Mouse (Mus musculus) inflammation-experienced regulatory T-cells, adult 6 months (primary cell): ENCODE data around the gene Akap13. TPM values are rescaled to one million over a fixed set of nuclear protein-coding genes. Genes with fewer than 3 reads are reported as not detected.
A peak's percentile ranks its signal among the peaks of the same experiment; 100 is the strongest.

Experiments
- ATAC-seq: one replicate; pipeline ENCODE4 v1.8.0; 2017
- polyA plus RNA-seq, 3 experiments: library from polyadenylated mRNA; unstranded; fragments of 100-300 nt; shearing (Covaris generic); gene quantifications; one replicate each; pipeline ENCODE4 v1.2.1; 2017

The Akap13 gene
- polyA plus RNA-seq, 3 experiments from 2014 or later = 228 to 429 (median 340) TPM

GRCm38 (mm10) chr7:75559915-75560314 is 104.6 kb downstream of the Akap13 start:
- peak; percentile 65 for ATAC-seq

- no peak for ATAC-seq
These were observed 105.2 kb downstream of the Akap13 start for GRCm38 (mm10) chr7:75560566-75560965.

- no peak for ATAC-seq
These were observed 105.8 kb downstream of the Akap13 start for GRCm38 (mm10) chr7:75561134-75561533.

- ATAC-seq = no peak
These were observed 112.9 kb downstream of the Akap13 start for GRCm38 (mm10) chr7:75568276-75568675.

GRCm38 (mm10) chr7:75568883-75569282 is 113.5 kb downstream of the Akap13 start:
- no peak for ATAC-seq

- ATAC-seq = no peak
These were observed 114.9 kb downstream of the Akap13 start for GRCm38 (mm10) chr7:75570218-75570617.

- no peak for ATAC-seq
These were observed 115.7 kb downstream of the Akap13 start for GRCm38 (mm10) chr7:75571078-75571477.

GRCm38 (mm10) chr7:75572127-75572526 is 116.8 kb downstream of the Akap13 start:
- ATAC-seq = peak; percentile 89

GRCm38 (mm10) chr7:75575120-75575649 is 119.9 kb downstream of the Akap13 start:
- ATAC-seq = peak; percentile 60

- no peak for ATAC-seq
These were observed 120.7 kb downstream of the Akap13 start for GRCm38 (mm10) chr7:75575800-75576585.

GRCm38 (mm10) chr7:75576851-75577250 is 121.5 kb downstream of the Akap13 start:
- ATAC-seq = no peak

- ATAC-seq = no peak
These were observed 122.0 kb downstream of the Akap13 start for GRCm38 (mm10) chr7:75577353-75577752.

- ATAC-seq = no peak
These were observed 123.3 kb downstream of the Akap13 start for GRCm38 (mm10) chr7:75578647-75579046.

GRCm38 (mm10) chr7:75582091-75582490 is 126.8 kb downstream of the Akap13 start:
- no peak for ATAC-seq

- ATAC-seq = no peak
These were observed 128.8 kb downstream of the Akap13 start for GRCm38 (mm10) chr7:75584100-75584499.

GRCm38 (mm10) chr7:75585409-75585808 is 130.1 kb downstream of the Akap13 start:
- no peak for ATAC-seq

- ATAC-seq = peak; percentile 74
These were observed 130.8 kb downstream of the Akap13 start for GRCm38 (mm10) chr7:75586113-75586512.

- ATAC-seq = peak; percentile 16
These were observed 132.4 kb downstream of the Akap13 start for GRCm38 (mm10) chr7:75587727-75588126.

GRCm38 (mm10) chr7:75589304-75589973 is 134.1 kb downstream of the Akap13 start:
- peak; percentile 10 for ATAC-seq

GRCm38 (mm10) chr7:75591961-75592360 is 136.6 kb downstream of the Akap13 start:
- no peak for ATAC-seq

GRCm38 (mm10) chr7:75594801-75595200 is 139.5 kb downstream of the Akap13 start:
- no peak for ATAC-seq

- ATAC-seq = no peak
These were observed 139.9 kb downstream of the Akap13 start for GRCm38 (mm10) chr7:75595268-75595667.

- ATAC-seq = peak; percentile 59
These were observed 140.9 kb downstream of the Akap13 start for GRCm38 (mm10) chr7:75596058-75596748.
